Mouse (Mus musculus): Measurements from ENCODE around the gene Atp1b2. TPM values are rescaled to one million over a fixed set of nuclear protein-coding genes. Genes with fewer than 3 reads are reported as not detected.
"Not testable (repeated sequence)": the region's sequence is repeated elsewhere in the genome, so short reads cannot be mapped to it uniquely, and the experiment has no call there.

Atp1b2 gene
- 100 to 1,000 TPM; 227 to 249 TPM for total RNA-seq (2021)
- long read RNA-seq, experiment 1, transcript Atp1b2-201 (7 exons, 2,842 nt): major isoform, 253 of 277 reads
- long read RNA-seq, experiment 1, partial matches to known transcripts: 7 of 277 reads
- long read RNA-seq, experiment 1, other reads (novel, unspliced or antisense): 13 of 277 reads
- long read RNA-seq, experiment 2, transcript Atp1b2-201 (7 exons, 2,842 nt): major isoform, 285 of 312 reads
- long read RNA-seq, experiment 2, transcript Atp1b2-204 (6 exons, 711 nt): minor isoform, 6 of 312 reads
- long read RNA-seq, experiment 2, partial matches to known transcripts: 7 of 312 reads
- long read RNA-seq, experiment 2, other reads (novel, unspliced or antisense): 14 of 312 reads

DNA sequence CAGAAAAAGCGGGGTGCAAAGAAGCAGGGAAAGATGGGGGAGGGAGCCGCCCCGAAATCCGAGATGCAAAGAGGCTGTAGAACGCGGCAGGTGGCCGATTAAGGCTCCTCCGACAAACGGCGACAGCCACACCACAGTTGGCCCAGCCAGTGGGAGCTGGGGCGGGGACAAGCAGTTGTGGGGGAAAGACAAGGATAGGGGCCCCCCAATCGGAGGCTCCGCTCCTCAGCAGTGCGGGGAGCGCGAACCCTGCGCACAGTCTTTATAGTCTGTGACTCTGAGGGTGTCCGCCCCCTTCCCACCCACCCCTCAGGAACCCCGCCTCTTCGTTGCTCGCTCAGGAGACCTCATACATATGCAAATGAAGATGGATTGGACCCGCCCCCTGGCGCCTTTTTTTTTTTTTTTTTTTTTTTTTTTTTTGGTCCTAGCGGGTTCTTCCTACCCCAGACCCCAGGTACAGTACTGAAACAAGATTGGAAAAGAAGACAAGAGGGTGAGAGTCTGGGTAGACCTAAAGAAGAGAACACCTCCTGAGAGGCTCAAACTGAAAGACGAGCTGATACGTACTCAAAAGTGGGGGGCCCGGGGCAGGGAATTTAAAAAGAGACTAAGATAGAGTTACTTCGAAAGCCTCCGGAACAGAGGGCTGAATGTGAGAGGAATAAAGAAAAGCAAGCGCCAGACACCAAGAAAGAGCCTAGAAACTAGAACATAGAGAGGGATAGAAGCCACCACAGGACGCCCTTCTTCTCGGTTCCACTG, at the start of gene Atp1b2:
TSS of gene Atp1b2 (minus strand) at position 217 of the 765 bp plus-strand sequence.
- peak; percentile 64 to 75 for DNase-seq (ENCODE audit: low spot score in 2 of 2)

DNA sequence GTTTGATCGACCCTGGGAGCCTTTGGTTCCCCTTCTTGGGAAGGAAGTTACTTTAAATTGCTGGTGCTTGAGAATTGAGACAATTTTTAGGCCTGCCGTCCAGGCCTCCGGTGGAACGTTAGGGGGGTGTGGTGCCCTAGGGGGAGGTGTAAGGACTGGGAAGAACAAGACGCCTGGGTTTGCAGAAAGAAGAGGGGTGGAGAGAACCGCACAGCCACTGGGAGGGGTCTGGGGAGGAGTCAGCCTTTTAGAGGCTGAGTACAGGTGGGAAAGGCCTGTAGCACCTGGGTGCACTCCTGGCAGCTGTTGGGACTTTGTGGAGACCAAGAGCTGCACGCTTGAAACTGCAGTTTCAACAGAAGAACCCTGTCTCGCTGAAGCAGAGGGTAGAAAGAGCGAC, 49.0 kb upstream of the Atp1b2 start:
- DNase-seq (ENCODE audit: low spot score in 2 of 2): no peak

DNA sequence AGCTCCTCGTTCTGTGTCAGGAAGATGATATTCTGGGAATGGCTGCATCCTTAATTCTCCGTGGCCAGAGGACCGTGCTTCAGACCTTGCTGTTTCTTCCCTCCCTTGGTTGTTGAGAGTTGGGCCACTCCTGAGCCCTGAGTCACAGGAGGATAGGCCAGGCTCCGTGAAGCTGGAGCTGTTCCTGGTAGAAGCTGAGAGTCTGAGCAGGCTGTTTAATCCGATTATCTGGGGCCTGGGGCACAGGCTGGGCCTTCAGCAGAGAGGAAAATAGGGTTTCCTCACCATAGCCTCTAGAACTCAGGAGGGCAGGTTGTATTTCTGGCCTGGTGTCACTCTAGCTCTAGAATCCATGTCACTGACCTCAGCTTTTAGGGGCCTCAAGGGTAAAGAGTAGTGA, 47.7 kb upstream of the Atp1b2 start:
- DNase-seq (ENCODE audit: low spot score in 2 of 2): no peak

DNA sequence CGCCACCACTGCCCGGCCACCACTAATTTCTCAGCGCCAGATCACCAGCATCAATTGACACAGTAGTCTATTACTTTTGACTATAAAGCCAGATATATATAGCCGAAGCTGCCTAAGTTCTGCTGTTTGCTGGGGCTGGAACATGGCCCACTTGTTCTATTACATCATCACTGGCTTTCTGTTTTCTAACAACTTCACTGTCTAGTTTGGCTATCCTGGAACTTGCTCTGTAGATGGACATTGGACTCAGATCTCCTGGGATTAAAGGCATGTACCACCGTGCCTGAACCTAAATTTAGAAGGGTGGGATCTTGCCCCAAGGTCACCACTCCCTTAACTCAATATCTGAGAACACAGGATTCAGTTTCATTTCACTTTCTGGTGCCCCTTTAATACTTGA, 40.1 kb upstream of the Atp1b2 start:
- no peak for DNase-seq (ENCODE audit: low spot score in 2 of 2)

DNA sequence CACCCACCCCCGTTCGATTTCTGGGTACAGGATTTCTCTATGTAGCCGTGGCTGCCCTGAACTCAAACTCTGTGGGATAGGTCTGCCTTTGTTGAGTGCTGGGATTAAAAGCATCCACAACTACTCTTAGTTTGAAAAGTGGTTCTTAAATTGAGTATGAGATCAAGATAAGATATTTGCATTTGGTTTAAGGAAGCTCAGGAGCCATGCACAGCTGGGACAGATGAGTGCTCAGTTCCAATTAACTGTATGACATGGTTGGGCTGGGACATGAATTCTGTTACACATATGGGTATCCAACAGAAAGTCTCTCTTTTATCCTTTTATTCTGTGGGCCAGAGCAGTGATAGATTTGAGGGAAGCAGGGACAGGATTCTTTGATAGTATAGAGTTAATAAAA, 29.7 kb upstream of the Atp1b2 start:
- no peak for DNase-seq (ENCODE audit: low spot score in 2 of 2)

DNA sequence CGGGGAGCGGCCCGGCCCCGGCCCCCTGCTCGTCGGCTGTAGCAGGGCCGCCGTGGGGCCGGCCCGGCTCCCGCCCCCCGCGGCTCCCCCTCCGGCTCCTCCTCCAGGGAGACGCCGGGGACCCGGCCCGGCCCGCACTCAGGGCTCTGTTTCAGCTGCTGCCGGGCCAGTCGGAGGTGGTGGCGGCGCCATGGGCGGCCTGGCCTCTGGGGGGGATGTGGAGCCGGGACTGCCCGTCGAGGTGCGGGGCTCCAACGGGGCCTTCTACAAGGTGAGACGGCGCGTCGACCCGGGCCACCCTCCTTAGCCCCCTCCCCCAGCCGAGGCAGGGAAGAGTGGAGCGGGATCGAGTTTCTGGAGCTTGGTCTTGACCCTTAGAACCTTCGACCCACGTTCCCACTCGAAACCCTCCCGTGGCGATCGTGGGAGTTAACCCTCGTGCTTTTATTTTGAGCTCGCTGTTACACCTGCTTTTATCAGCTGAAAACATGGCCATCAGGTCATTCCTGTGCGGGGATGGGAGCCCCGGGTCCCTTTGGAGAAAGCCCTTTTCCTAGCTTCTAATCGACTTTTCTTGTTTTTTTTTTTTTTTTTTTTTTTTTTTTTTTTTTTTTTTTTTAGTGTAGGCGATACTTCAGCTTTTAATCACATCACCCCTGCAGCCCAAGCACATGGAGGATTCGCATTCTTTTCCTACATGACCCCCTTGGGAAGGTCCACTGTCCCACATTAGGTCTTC, 27.6 kb upstream of the Atp1b2 start:
- peak in 1 of 2 experiments; percentile 68 for DNase-seq (ENCODE audit: low spot score in 2 of 2)

DNA sequence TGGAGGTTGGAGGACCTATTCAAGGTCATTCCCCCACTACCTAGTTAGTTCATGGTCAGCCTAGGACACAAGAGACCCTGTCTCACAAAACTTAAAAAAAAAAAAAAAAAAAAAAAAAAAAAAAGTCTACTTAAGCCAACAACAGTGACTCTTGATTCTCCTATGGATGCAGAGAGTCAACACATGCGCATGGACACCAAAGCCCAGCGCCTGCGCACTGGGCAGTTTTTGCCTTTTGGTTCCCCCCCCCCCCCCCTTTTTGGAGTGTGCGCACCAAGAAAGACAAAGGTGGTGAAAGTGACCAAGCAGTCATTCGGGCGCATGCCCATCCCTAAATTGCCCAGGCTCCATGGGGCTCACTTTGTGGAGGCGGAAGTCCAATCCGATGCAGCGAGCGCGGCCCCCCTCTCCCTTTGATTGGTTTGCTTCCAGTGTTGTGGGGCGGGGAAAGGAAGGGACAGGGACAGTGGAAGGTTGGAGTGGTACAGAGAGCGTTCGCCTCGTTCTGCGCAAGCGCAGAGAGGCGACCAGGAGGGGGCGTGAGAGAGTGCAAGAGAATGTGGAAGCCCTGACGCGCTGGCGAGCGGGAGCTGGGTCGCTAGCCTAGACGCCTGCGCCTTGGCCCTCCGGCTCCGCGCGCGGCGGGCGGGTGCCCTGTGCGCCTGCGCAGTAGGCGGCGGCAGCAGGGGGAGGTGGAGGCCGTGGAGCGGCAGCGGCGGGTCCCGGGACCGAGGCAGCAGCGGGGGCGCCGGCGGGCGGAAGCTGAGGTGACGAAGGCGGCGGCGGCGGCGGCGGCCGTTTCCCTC, 26.7 kb upstream of the Atp1b2 start, which contains the start of gene Fxr2:
TSS of gene Fxr2 (plus strand) at position 707 of the 806 bp plus-strand sequence.
- DNase-seq (ENCODE audit: low spot score in 2 of 2): peak; percentile 99 to 100

DNA sequence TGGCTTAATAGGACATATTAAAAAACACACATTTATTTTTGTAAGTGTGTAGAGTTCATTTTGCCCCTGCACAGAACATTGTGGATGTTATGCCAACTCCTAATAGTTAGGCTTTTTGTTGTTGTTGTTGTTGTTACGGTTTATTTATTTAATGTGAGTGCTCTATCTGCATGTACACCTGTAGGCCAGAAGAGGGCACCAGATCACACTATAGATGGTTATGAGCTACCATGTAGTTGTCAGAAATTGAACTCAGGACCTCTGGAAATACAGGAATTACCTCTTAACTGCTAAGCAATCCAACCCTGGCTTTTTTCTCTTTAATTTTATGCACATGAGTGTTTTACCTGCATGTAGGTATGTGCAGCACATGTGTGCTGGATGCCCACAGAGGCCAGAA, 24.1 kb upstream of the Atp1b2 start:
- DNase-seq (ENCODE audit: low spot score in 2 of 2): no peak

DNA sequence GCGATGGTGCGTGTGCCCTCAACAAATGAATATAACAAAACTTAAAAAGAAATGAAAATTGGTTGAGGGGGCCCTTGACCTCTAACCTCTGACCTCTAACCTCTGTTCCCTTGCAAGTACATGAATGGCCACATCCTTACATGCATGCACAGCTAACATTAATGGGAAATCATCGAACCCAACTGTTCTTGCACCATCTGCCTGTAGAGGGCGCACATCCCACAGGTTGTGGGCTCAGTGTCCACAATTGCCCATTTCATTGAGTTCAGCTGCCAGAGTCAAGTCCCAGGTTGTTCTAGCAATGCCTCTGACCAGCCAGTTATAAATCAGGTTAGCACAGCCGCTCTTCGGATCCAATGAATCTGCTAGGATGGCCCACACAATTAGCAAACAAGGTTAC, 22.5 kb upstream of the Atp1b2 start:
- DNase-seq (ENCODE audit: low spot score in 2 of 2): peak; percentile 35 to 70

DNA sequence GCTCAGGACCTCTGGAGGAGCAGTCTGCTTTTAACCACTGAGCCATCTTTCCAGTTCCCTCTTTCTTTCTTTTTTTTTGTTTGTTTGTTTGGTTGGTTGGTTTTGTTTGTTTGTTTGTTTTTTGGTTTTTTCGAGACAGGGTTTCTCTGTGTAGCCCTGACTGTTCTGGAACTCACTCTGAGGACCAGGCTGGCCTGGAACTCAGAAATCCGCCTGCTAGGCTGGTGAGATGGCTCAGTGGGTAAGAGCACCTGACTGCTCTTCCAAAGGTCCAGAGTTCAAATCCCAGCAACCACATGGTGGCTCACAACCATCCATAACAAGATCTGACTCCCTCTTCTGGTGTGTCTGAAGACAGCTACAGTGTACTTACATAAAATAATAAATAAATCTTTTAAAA, 18.6 kb upstream of the Atp1b2 start:
- not testable (repeated sequence) for DNase-seq (ENCODE audit: low spot score in 2 of 2)

DNA sequence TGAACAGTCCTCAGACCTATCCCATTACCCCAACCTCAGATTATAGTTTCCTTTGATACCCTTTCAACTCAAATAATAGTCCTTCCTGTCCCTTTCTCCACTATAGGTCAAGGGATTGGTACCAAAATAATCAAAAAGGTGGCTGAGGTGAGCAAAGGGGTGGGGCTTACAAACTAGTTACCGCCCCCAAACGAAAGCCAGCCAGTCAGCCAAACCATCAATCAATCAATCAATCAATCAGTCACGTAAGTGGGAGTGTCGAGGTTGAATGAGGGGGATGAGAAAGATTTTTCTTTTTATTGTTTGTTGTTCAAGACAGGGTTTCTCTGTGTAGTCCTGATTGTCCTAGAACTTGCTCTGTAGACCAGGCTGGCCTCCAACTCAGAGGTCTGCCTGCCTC, 17.3 kb upstream of the Atp1b2 start:
- no peak for DNase-seq (ENCODE audit: low spot score in 2 of 2)

DNA sequence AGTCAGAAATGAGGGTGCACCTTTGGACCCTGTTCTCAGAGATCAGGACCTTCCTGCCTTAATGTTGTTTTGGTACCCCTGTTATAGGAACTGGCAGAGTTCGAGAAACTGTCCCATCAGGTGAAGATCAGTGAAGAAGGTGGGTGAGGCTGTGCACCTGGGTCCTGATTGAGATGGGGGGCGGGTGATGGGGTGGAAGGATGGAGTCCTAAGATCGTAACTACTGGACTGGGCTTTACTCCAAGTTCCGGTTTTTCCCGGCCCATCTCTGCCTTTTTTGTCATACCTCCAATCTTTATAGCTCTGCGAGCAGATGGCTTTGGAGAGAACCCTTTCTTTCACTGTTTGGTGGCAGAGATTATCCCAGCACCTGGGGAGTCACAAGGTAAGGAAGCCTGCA, 16.7 kb upstream of the Atp1b2 start:
- DNase-seq (ENCODE audit: low spot score in 2 of 2): no peak

DNA sequence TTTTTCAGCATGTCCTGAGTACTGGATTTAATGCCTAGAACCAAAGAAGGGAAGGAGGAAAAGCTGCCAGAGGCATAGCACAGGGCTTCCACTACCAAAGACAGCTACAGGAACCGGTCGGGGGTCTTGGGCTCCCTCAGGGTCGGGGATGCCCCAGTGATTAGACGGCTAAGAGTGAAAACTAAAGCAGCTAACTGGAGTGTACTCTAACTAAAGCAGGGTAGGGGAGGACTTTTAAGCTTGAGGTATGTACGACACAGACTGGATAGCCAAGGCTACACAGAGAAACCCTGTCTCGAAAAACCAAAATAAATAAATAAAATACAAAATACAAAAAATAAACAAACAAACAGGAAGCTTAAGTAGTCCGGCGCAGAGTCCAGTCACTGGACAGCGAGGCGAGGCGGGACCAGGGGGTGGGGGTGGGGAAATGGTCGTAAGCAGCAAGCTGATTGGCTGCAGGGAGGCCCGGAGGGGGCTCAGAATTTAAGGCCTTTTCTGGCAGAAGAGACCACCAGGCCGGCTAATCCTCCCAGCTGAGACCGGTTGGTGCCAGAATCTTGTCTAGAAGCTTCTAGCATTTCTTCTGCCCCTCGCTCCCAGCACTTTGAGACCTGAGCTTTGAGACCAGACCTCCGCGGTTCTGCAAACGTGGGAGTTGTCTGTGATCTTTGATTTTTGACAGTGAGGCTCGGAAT, 16.0 kb upstream of the Atp1b2 start, which contains the start of gene Sat2:
TSS of gene Sat2 (plus strand) at position 454 of the 698 bp plus-strand sequence.
- DNase-seq (ENCODE audit: low spot score in 2 of 2): peak; percentile 45 to 72

DNA sequence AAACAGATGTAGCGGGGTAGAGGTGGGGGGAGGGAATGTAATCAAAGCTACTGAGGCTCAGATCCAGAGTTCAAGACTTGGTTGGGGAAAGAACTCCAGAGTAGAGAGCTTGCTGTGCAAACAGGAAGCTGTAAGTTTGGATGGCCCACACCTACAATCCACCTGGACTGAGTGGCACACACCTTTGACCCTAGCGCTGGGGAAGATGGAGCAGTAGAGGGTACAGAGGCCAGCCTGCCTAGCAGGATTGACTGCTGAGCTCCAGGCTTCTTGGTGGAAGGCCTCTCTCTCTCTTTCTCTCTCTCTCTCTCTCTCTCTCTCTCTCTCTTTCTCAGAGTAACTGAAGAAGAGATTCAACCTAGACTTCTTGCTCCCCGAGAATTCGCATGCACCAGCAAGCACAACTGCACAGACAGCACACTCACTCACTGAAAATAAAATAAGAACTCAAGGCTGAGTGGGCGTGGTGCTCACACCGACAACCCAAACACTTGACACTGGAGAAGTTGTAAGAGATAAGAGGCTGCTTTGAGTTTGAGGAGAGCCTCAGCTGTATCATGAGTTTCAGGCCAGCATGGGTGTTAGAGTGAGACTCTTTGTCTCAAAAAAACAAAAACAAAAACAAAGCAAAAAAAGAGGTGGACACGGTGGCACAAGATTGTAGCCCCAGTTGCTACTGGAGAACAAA, 14.8 kb upstream of the Atp1b2 start:
- no peak for DNase-seq (ENCODE audit: low spot score in 2 of 2)

DNA sequence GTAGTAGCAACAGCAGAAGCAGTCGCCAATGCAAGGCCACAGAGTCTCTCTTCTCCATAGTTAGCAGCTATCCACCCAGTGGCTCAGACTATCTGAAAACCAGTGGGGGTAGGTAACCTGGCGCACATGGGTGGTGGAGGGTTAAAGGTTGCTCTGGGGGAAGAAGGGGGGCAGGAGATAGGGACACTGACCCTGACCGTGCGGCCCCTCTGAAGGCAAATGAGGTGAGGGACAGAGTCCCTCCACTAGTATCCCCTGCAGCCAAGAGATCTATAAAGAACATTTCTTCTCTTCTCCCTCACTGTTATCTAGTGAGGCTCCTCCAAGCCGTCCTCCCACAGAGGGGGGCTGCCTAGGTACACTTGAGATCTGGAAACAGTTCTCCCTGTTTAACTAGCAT, 12.1 kb upstream of the Atp1b2 start, which contains the start of gene Shbg:
TSS of gene Shbg (minus strand) at position 101 of the 400 bp plus-strand sequence.
- DNase-seq (ENCODE audit: low spot score in 2 of 2): no peak

DNA sequence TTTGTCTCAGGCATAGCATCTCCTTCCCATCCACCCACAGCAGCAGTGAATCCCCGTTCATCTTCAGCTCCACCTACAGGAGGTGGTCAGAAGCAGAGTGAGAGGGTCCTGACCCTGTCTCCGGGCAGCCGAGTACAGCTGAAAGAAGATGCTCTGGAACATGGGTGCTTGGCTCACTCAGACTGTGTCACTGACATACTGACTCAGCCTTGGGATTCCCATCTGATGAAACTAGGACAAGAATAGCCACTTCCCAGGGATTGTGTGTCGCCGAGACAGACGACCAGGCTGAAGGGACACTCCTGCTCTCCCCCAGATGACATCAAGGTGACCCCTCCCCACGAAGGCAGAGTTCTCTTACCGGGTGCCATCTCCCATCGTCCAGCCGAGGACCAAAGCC, 11.0 kb upstream of the Atp1b2 start:
- no peak for DNase-seq (ENCODE audit: low spot score in 2 of 2)

DNA sequence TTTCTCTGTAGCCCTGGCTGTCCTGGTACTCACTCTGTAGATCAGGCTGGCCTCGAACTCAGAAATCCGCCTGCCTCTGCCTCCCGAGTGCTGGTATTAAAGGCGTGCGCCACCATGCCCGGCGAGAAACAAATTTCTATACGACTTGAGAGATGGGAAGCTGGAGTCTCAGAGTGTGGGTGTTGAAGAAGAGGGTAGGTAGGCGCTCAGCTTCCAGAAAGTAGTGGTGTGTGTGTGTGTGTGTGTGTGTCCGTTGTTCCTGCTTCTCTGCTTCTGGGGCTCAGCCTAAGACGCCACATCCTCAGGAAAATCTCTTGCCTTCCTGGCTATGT, 8.5 kb upstream of the Atp1b2 start:
- not testable (repeated sequence) for DNase-seq (ENCODE audit: low spot score in 2 of 2)

DNA sequence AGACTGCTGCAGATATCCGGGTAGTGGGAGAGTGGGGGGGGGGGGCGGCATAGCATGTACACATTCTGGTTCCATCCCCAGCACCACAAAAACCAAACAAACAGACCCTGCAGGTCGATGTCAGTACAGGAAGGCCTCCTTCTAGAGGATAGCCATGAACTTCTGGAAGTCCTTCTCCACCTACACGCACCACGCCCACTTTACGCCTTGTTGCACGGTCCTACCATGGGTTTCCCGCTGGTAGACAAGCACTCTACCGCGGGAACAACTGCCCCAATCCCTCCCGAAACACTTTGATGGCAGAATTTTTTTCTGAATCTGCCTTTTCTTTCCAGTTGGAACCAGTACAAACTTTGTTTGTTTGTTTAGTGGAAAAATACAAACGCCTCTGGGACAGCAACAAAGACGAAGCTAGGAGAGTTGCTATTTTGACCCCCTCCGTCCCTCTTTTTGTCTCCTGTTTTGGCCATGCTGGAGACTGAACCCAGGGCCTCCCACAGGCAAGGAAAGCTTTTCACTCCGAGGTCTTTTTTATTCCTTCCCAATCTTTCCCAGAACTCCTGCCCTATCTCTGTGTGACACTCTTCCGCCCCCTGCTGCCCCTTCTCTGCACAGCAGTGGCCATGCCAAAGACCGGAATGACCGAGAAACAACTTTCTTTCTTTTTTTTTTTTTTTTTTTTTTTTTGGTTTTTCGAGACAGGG, 8.0 kb upstream of the Atp1b2 start:
- peak; percentile 80 to 87 for DNase-seq (ENCODE audit: low spot score in 2 of 2)

DNA sequence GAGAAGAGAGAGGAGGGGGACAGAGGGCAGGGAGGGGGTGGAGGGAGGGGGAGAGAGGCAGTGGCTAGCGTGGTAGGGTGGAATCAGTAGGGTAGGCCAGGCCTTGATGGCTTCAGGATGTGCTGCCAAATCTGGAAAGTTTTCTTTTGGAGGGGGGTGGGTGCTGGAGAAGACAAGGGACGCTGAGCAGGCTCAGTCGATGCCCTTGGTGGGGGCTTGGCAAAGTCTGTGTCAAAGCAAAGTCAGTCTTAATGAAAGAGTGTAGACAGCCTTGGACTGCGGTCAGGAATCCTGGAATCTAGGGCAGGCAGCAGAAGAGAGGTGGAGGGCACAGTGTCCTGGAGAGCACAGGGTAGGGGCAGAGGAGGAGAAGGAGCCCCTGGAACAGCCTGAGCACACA, 5.2 kb upstream of the Atp1b2 start:
- no peak for DNase-seq (ENCODE audit: low spot score in 2 of 2)
